Mouse (Mus musculus): ENCODE results near the gene Tap2.

Gene Tap2

GRCm38 (mm10) chr17:34257594-34258375, 54.5 kb downstream of the Tap2 start, which contains the start of gene H2-Ab1:
TSS of gene H2-Ab1 (plus strand) at chr17:34257689.
- Histone ChIP-seq H3K9me3 (ENCODE audit: low read length) (no peaks in the 10 kb centered on the region), H3K36me3 (ENCODE audit: insufficient read depth, low read length) (no peaks in the 10 kb centered on the region), H3K4me1 (replicated peaks; ENCODE audit: low read depth, low read length) (no peaks in the 10 kb centered on the region), H3K4me3 (replicated peaks; ENCODE audit: low read length) (no peak within 1 kb of the TSS), H3K27me3 (ENCODE audit: insufficient read depth, low read length) (peaks cover 41% of the 10 kb centered on the region)
- TF ChIP-seq NANOG (IDR thresholded peaks at IDR 0.05; ENCODE audit: borderline replicate concordance, low read length), result no peak
- no peak for TF ChIP-seq CTCF (conservative IDR thresholded peaks at IDR 0.05; ENCODE audit: low read length)
- TF ChIP-seq POU5F1 (IDR thresholded peaks at IDR 0.05; ENCODE audit: borderline replicate concordance, low read length), result no peak

GRCm38 (mm10) chr17:34260551-34260950, 57.2 kb downstream of the Tap2 start:
- TF ChIP-seq POU5F1 (IDR thresholded peaks at IDR 0.05; ENCODE audit: borderline replicate concordance, low read length) (no peak), NANOG (IDR thresholded peaks at IDR 0.05; ENCODE audit: borderline replicate concordance, low read length) (no peak), CTCF (conservative IDR thresholded peaks at IDR 0.05; ENCODE audit: low read length) (no peak)
- peaks cover 69% of the 10 kb centered on the region for H3K27me3 ChIP-seq (ENCODE audit: insufficient read depth, low read length)
- no peaks in the 10 kb centered on the region for H3K36me3 ChIP-seq (ENCODE audit: insufficient read depth, low read length)

GRCm38 (mm10) chr17:34261502-34261901, 58.2 kb downstream of the Tap2 start:
- no peaks in the 10 kb centered on the region for H3K36me3 ChIP-seq (ENCODE audit: insufficient read depth, low read length)
- peaks cover 20% of the 10 kb centered on the region for H3K4me1 ChIP-seq (replicated peaks; ENCODE audit: low read depth, low read length)
- H3K4me3 ChIP-seq (replicated peaks; ENCODE audit: low read length), result no peak overlapping the region
- no peaks in the 10 kb centered on the region for H3K9me3 ChIP-seq (ENCODE audit: low read length)
- TF ChIP-seq POU5F1 (IDR thresholded peaks at IDR 0.05; ENCODE audit: borderline replicate concordance, low read length), result no peak
- no peak for TF ChIP-seq NANOG (IDR thresholded peaks at IDR 0.05; ENCODE audit: borderline replicate concordance, low read length)
- no peak for TF ChIP-seq CTCF (conservative IDR thresholded peaks at IDR 0.05; ENCODE audit: low read length)
- H3K27me3 ChIP-seq (ENCODE audit: insufficient read depth, low read length), result peaks cover 75% of the 10 kb centered on the region

More at GRCm38 (mm10) chr17:34260551-34260950, 57.2 kb downstream of the Tap2 start:
- no peaks in the 10 kb centered on the region for H3K9me3 ChIP-seq (ENCODE audit: low read length)
- H3K4me3 ChIP-seq (replicated peaks; ENCODE audit: low read length), result no peak overlapping the region
- H3K4me1 ChIP-seq (replicated peaks; ENCODE audit: low read depth, low read length), result peaks cover 19% of the 10 kb centered on the region

- Histone ChIP-seq H3K4me1 (replicated peaks; ENCODE audit: low read depth, low read length) (peaks cover 20% of the 10 kb centered on the region), H3K9me3 (ENCODE audit: low read length) (no peaks in the 10 kb centered on the region), H3K4me3 (replicated peaks; ENCODE audit: low read length) (peak overlapping the region; percentile 73), H3K27me3 (ENCODE audit: insufficient read depth, low read length) (peaks cover 89% of the 10 kb centered on the region), H3K36me3 (ENCODE audit: insufficient read depth, low read length) (no peaks in the 10 kb centered on the region)
- TF ChIP-seq NANOG (IDR thresholded peaks at IDR 0.05; ENCODE audit: borderline replicate concordance, low read length) (no peak), POU5F1 (IDR thresholded peaks at IDR 0.05; ENCODE audit: borderline replicate concordance, low read length) (no peak), CTCF (conservative IDR thresholded peaks at IDR 0.05; ENCODE audit: low read length) (no peak)
These were observed 59.7 kb downstream of the Tap2 start for GRCm38 (mm10) chr17:34263068-34263467.

- no peaks in the 10 kb centered on the region for H3K36me3 ChIP-seq (ENCODE audit: insufficient read depth, low read length)
- peaks cover 89% of the 10 kb centered on the region for H3K27me3 ChIP-seq (ENCODE audit: insufficient read depth, low read length)
- peak overlapping the region; percentile 75 for H3K4me3 ChIP-seq (replicated peaks; ENCODE audit: low read length)
- TF ChIP-seq CTCF (conservative IDR thresholded peaks at IDR 0.05; ENCODE audit: low read length), result 0 out of 2 replicates have a peak, but pooled peaks have one; percentile 9
- TF ChIP-seq POU5F1 (IDR thresholded peaks at IDR 0.05; ENCODE audit: borderline replicate concordance, low read length), result no peak
- no peaks in the 10 kb centered on the region for H3K9me3 ChIP-seq (ENCODE audit: low read length)
- peaks cover 20% of the 10 kb centered on the region for H3K4me1 ChIP-seq (replicated peaks; ENCODE audit: low read depth, low read length)
These were observed 60.6 kb downstream of the Tap2 start for GRCm38 (mm10) chr17:34263811-34264371.

- H3K9me3 ChIP-seq (ENCODE audit: low read length), result no peaks in the 10 kb centered on the region
- H3K27me3 ChIP-seq (ENCODE audit: insufficient read depth, low read length), result peaks cover 81% of the 10 kb centered on the region
- no peaks in the 10 kb centered on the region for H3K36me3 ChIP-seq (ENCODE audit: insufficient read depth, low read length)
- peak overlapping the region; percentile 75 for H3K4me3 ChIP-seq (replicated peaks; ENCODE audit: low read length)
- TF ChIP-seq NANOG (IDR thresholded peaks at IDR 0.05; ENCODE audit: borderline replicate concordance, low read length) (no peak), CTCF (conservative IDR thresholded peaks at IDR 0.05; ENCODE audit: low read length) (no peak), POU5F1 (IDR thresholded peaks at IDR 0.05; ENCODE audit: borderline replicate concordance, low read length) (no peak)
- peaks cover 20% of the 10 kb centered on the region for H3K4me1 ChIP-seq (replicated peaks; ENCODE audit: low read depth, low read length)
These were observed 61.4 kb downstream of the Tap2 start for GRCm38 (mm10) chr17:34264452-34265351.

All from E14TG2a.4 (cell line).